Mouse (Mus musculus) adrenal gland, postnatal 14 days (tissue): Measurements from ENCODE around the gene Emid1. TPM values are rescaled to one million over a fixed set of nuclear protein-coding genes. Genes with fewer than 3 reads are reported as not detected.
"Not testable (repeated sequence)": the region's sequence is repeated elsewhere in the genome, so short reads cannot be mapped to it uniquely, and the experiment has no call there.

ENCODE experiments used
- DNase-seq: peaks from one replicate; pipeline ENCODE4 v3.0.0; 2021; ENCODE audit warnings: mixed read lengths
- total RNA-seq: library from RNA; stranded (reverse); gene quantifications from 2 replicates; pipeline ENCODE4 v1.2.3, GENCODE M21; 2021

Gene Emid1
- total RNA-seq, 1 experiment from 2014 or later = 8.9 TPM

- no peak for DNase-seq
These were observed 48.0 kb downstream of the Emid1 start for GRCm38 (mm10) chr11:5103986-5104509.

GRCm38 (mm10) chr11:5102384-5102783 is 49.7 kb downstream of the Emid1 start:
- no peak for DNase-seq

GRCm38 (mm10) chr11:5101641-5102040 is 50.4 kb downstream of the Emid1 start:
- DNase-seq = no peak

- DNase-seq = no peak
These were observed 51.3 kb downstream of the Emid1 start for GRCm38 (mm10) chr11:5100801-5101200.

- DNase-seq = no peak
These were observed 51.8 kb downstream of the Emid1 start for GRCm38 (mm10) chr11:5100283-5100682.

- peak; percentile 91 for DNase-seq
These were observed 52.4 kb downstream of the Emid1 start for GRCm38 (mm10) chr11:5099576-5100183.

- peak; percentile 98 for DNase-seq
These were observed 53.1 kb downstream of the Emid1 start, which contains the start of the genes Rhbdd3 and Ewsr1 for GRCm38 (mm10) chr11:5098736-5099542. TSS of gene Rhbdd3 (plus strand) at chr11:5098926. TSS of gene Ewsr1 (minus strand) at chr11:5099266.

- peak; percentile 62 for DNase-seq
These were observed 53.9 kb downstream of the Emid1 start for GRCm38 (mm10) chr11:5098035-5098735.

GRCm38 (mm10) chr11:5096480-5097020 is 55.5 kb downstream of the Emid1 start:
- DNase-seq = no peak

GRCm38 (mm10) chr11:5095877-5096276 is 56.2 kb downstream of the Emid1 start:
- DNase-seq = no peak

- DNase-seq = no peak
These were observed 60.4 kb downstream of the Emid1 start for GRCm38 (mm10) chr11:5091706-5092105.

- peak; percentile 49 for DNase-seq
These were observed 62.9 kb downstream of the Emid1 start for GRCm38 (mm10) chr11:5089147-5089546.

GRCm38 (mm10) chr11:5076843-5077242 is 75.2 kb downstream of the Emid1 start:
- not testable (repeated sequence) for DNase-seq

GRCm38 (mm10) chr11:5075760-5076159 is 76.3 kb downstream of the Emid1 start:
- no peak for DNase-seq

- peak; percentile 37 for DNase-seq
These were observed 77.2 kb downstream of the Emid1 start for GRCm38 (mm10) chr11:5074882-5075281.

GRCm38 (mm10) chr11:5068126-5068971 is 83.7 kb downstream of the Emid1 start:
- peak; percentile 31 for DNase-seq

GRCm38 (mm10) chr11:5067063-5067462 is 85.0 kb downstream of the Emid1 start:
- DNase-seq = no peak

GRCm38 (mm10) chr11:5065056-5065821 is 86.8 kb downstream of the Emid1 start, which contains the start of gene Gas2l1:
TSS of gene Gas2l1 (minus strand) at chr11:5065327.
- DNase-seq = peak; percentile 95

GRCm38 (mm10) chr11:5064282-5065055 is 87.6 kb downstream of the Emid1 start:
- no peak for DNase-seq
